Mouse (Mus musculus) liver, postnatal 0 days (tissue): ENCODE data around the gene Trim6. TPM values are rescaled to one million over a fixed set of nuclear protein-coding genes. Genes with fewer than 3 reads are reported as not detected.

Source experiments
- polyA plus RNA-seq: library from polyadenylated mRNA; unstranded; fragments of >200 nt; fragmentation: Nextera tagmentation; extraction: Ambion mirVana; gene quantifications from 2 replicates; pipeline ENCODE4 v1.2.1, GENCODE M21; 2015

The Trim6 gene
- polyA plus RNA-seq, 1 experiment from 2014 or later: 0.27 TPM

Other genes starting within 250 kb of the Trim6 start
- gene Olfr635, start 247.6 kb upstream of the Trim6 start, polyA plus RNA-seq: not detected in 2 replicates
- gene Olfr638, start 220.0 kb upstream of the Trim6 start, polyA plus RNA-seq: not detected in 2 replicates
- not detected in 2 replicates for gene Olfr639, start 201.5 kb upstream of the Trim6 start, polyA plus RNA-seq
- gene Olfr640, start 193.2 kb upstream of the Trim6 start, polyA plus RNA-seq: not detected in 2 replicates
- not detected in 2 replicates for gene Olfr641, start 183.3 kb upstream of the Trim6 start, polyA plus RNA-seq
- not detected in 2 replicates for gene Olfr642, start 166.1 kb upstream of the Trim6 start, polyA plus RNA-seq
- gene 4930516K23Rik, start 157.3 kb upstream of the Trim6 start, polyA plus RNA-seq: not detected in 2 replicates
- not detected in 2 replicates for gene Olfr644, start 146.9 kb upstream of the Trim6 start, polyA plus RNA-seq
- not detected in 2 replicates for gene Olfr645, start 133.3 kb upstream of the Trim6 start, polyA plus RNA-seq
- gene Olfr646, start 113.9 kb upstream of the Trim6 start, polyA plus RNA-seq: not detected in 2 replicates
- gene Ubqln5, start 89.0 kb upstream of the Trim6 start, polyA plus RNA-seq: not detected in 2 replicates
- not detected in 2 replicates for gene Olfr643, start 81.4 kb upstream of the Trim6 start, polyA plus RNA-seq
- not detected in 2 replicates for gene Ubqln3, start 75.5 kb upstream of the Trim6 start, polyA plus RNA-seq
- not detected in 2 replicates for gene Ubqlnl, start 68.2 kb upstream of the Trim6 start, polyA plus RNA-seq
- gene Olfm5, start 54.0 kb upstream of the Trim6 start, polyA plus RNA-seq: not detected in 2 replicates
- gene Olfr648, start 35.4 kb upstream of the Trim6 start, polyA plus RNA-seq: not detected in 2 replicates
- gene Olfr649, start 22.8 kb upstream of the Trim6 start, polyA plus RNA-seq: not detected in 2 replicates
- gene Trim34a, start 25.7 kb downstream of the Trim6 start, polyA plus RNA-seq: 2.6 and 2.8 TPM in 2 replicates
- gene Trim5, start 69.3 kb downstream of the Trim6 start, polyA plus RNA-seq: 0.63 and 0.92 TPM in 2 replicates
- gene Trim12a, start 96.7 kb downstream of the Trim6 start, polyA plus RNA-seq: 5.7 and 6.7 TPM in 2 replicates
- 0.24 TPM in 1 of 2 replicates, not detected in the other for gene Trim34b, start 110.7 kb downstream of the Trim6 start, polyA plus RNA-seq
- gene Trim12c, start 134.6 kb downstream of the Trim6 start, polyA plus RNA-seq: 1.8 and 1.9 TPM in 2 replicates
- 0.49 and 0.53 TPM in 2 replicates for gene Trim30b, start 151.1 kb downstream of the Trim6 start, polyA plus RNA-seq
- gene Trim30c, start 182.0 kb downstream of the Trim6 start, polyA plus RNA-seq: 0.38 and 0.50 TPM in 2 replicates
- gene Trim30a, start 246.4 kb downstream of the Trim6 start, polyA plus RNA-seq: 4.3 and 5.2 TPM in 2 replicates